Mouse (Mus musculus) lung, postnatal 0 days (tissue): ENCODE results near the gene Hyal2.

Experiments used
- CTCF ChIP-seq: IDR thresholded peaks from 2 replicates; pipeline ENCODE4 v1.5.1; 2016; ENCODE audit warnings: antibody characterized with exemption, mild to moderate bottlenecking
- EP300 ChIP-seq: IDR thresholded peaks from 2 replicates; pipeline ENCODE4 v1.6.1; 2016; ENCODE audit warnings: antibody characterized with exemption, mild to moderate bottlenecking, control low read depth

GRCm38 (mm10) chr9:107599842-107600241, 32.1 kb downstream of the Hyal2 start:
- TF ChIP-seq CTCF (no peak; the same call in 1 of the 2 replicates), EP300 (no peak)
